9 mouse cellular contexts compared by ENCODE assay signal in genomic region chr5:129534500-129534899, GRCm38 (mm10). TPM values are rescaled to one million over a fixed set of nuclear protein-coding genes. Genes with fewer than 3 reads are reported as not detected.
DNase-seq lines count a peak whose midpoint lies in the region; ATAC-seq and TF ChIP-seq lines count a peak whose summit lies in the region.
"Had no signal": no experiment of that assay in that cellular context is flagged by ENCODE, and none has a peak within 500 bp of the region (broad histone marks: within the 10 kb centered on the region; RNA-seq: fewer than 3 reads in every experiment).

No protein-coding gene starts in this region.

- no peak for TF ChIP-seq POLR2A in lung, adult 2 months (IDR thresholded peaks at IDR 0.05; ENCODE audit: borderline replicate concordance, extremely low read depth, low read depth, low read length)

- intact Hi-C loops in heart, postnatal 14 days (cut with DNase I), result no loop called here

- no peak for ATAC-seq in forebrain, embryonic 15.5 days (replicated peaks)
- no peak for ATAC-seq in forebrain, embryonic 13.5 days
- ATAC-seq in granulocyte monocyte progenitor cell, adult 5-6 weeks (replicated peaks; ENCODE audit: poor library complexity, severe bottlenecking), result no peak
- ATAC-seq in hindbrain, embryonic 14.5 days (ENCODE audit: low FRiP score), result no peak

- no peaks in the 10 kb centered on the region for H3K9me3 ChIP-seq in forebrain, embryonic 15.5 days
- H3K9me3 ChIP-seq in forebrain, embryonic 13.5 days (replicated peaks), result no peaks in the 10 kb centered on the region
- no peaks in the 10 kb centered on the region for H3K9me3 ChIP-seq in midbrain, embryonic 10.5 days (replicated peaks)
- H3K9me3 ChIP-seq in hindbrain, embryonic 14.5 days (ENCODE audit: control insufficient read depth, low read length), result no peaks in the 10 kb centered on the region

- no peaks in the 10 kb centered on the region for H3K27me3 ChIP-seq in forebrain, embryonic 15.5 days
- no peaks in the 10 kb centered on the region for H3K27me3 ChIP-seq in forebrain, embryonic 13.5 days
- H3K27me3 ChIP-seq in midbrain, embryonic 10.5 days (ENCODE audit: low read depth, poor library complexity, severe bottlenecking), result no peaks in the 10 kb centered on the region
- H3K27me3 ChIP-seq in hindbrain, embryonic 14.5 days (ENCODE audit: control insufficient read depth, insufficient read depth, low read length), result no peaks in the 10 kb centered on the region

- no peak overlapping the region for H3K9ac ChIP-seq in forebrain, embryonic 15.5 days (replicated peaks)
- H3K9ac ChIP-seq in forebrain, embryonic 13.5 days, result no peak overlapping the region
- H3K9ac ChIP-seq in hindbrain, embryonic 14.5 days, result no peak overlapping the region

- no peak for TF ChIP-seq CTCF in lung, adult 2 months (IDR thresholded peaks at IDR 0.05; ENCODE audit: insufficient read depth, low read length)

- no peaks in the 10 kb centered on the region for H3K4me1 ChIP-seq in forebrain, embryonic 15.5 days
- no peaks in the 10 kb centered on the region for H3K4me1 ChIP-seq in forebrain, embryonic 13.5 days
- H3K4me1 ChIP-seq in lung, adult 2 months (ENCODE audit: control insufficient read depth, insufficient read depth, low read length), result no peaks in the 10 kb centered on the region
- H3K4me1 ChIP-seq in midbrain, embryonic 10.5 days, result no peaks in the 10 kb centered on the region
- H3K4me1 ChIP-seq in hindbrain, embryonic 14.5 days (replicated peaks; ENCODE audit: control insufficient read depth, insufficient read depth, low read length), result no peaks in the 10 kb centered on the region

- H3K36me3 ChIP-seq in forebrain, embryonic 15.5 days, result peaks cover 9% of the 10 kb centered on the region
- H3K36me3 ChIP-seq in forebrain, embryonic 13.5 days (ENCODE audit: poor library complexity, severe bottlenecking), result peaks cover 68% of the 10 kb centered on the region
- H3K36me3 ChIP-seq in midbrain, embryonic 10.5 days, result peaks cover 87% of the 10 kb centered on the region
- peaks cover 31% of the 10 kb centered on the region for H3K36me3 ChIP-seq in hindbrain, embryonic 14.5 days (replicated peaks; ENCODE audit: control insufficient read depth, insufficient read depth)

- peak overlapping the region; percentile 61 for H3K27ac ChIP-seq in forebrain, embryonic 15.5 days (replicated peaks)
- H3K27ac ChIP-seq in forebrain, embryonic 13.5 days, result no peak overlapping the region
- no peak overlapping the region for H3K27ac ChIP-seq in midbrain, embryonic 10.5 days (replicated peaks)
- no peak overlapping the region for H3K27ac ChIP-seq in hindbrain, embryonic 14.5 days
- H3K27ac ChIP-seq: kidney, postnatal 0 days had no signal

- DNase-seq in cerebellum, adult 8-10 months, result peak; percentile 44
- DNase-seq in heart, postnatal 14 days, result peak; percentile 38 to 42
- DNase-seq in lung, adult 2 months, result peak; percentile 26
- no peak for DNase-seq in midbrain, embryonic 10.5 days (ENCODE audit: low spot score)
- no peak for DNase-seq in hindbrain, embryonic 14.5 days (ENCODE audit: low spot score)

- 55% methylated on average over 2 of the region's 2 CpGs for WGBS in forebrain, embryonic 15.5 days
- WGBS in forebrain, embryonic 13.5 days, result 87% methylated on average over 2 of the region's 2 CpGs
- WGBS in lung, adult 2 months, result 55% methylated on average over 2 of the region's 2 CpGs
- 88% methylated on average over 2 of the region's 2 CpGs for WGBS in midbrain, embryonic 10.5 days
- 91% methylated on average over 2 of the region's 2 CpGs for WGBS in hindbrain, embryonic 14.5 days

- H3K4me3 ChIP-seq in forebrain, embryonic 15.5 days, result no peak overlapping the region
- no peak overlapping the region for H3K4me3 ChIP-seq in forebrain, embryonic 13.5 days
- no peak overlapping the region for H3K4me3 ChIP-seq in lung, adult 2 months (replicated peaks; ENCODE audit: extremely low read depth, low read depth, low read length)
- H3K4me3 ChIP-seq in midbrain, embryonic 10.5 days, result no peak overlapping the region
- no peak overlapping the region for H3K4me3 ChIP-seq in hindbrain, embryonic 14.5 days (replicated peaks; ENCODE audit: low read length)

- H3K4me2 ChIP-seq in forebrain, embryonic 15.5 days (replicated peaks), result no peak overlapping the region
- no peak overlapping the region for H3K4me2 ChIP-seq in forebrain, embryonic 13.5 days
- no peak overlapping the region for H3K4me2 ChIP-seq in hindbrain, embryonic 14.5 days (replicated peaks)

RNA-seq across cellular contexts. Expression of gene Sfswap, which starts 33.5 kb away (rescaled TPM):
- 61.0 and 61.7 TPM in 2 replicates for polyA plus RNA-seq in forebrain, embryonic 15.5 days (2015; fragmentation: Nextera tagmentation; extraction: Ambion mirVana)
- 53.5 and 54.5 TPM in 2 replicates for polyA plus RNA-seq in forebrain, embryonic 13.5 days (2015; fragmentation: Nextera tagmentation; extraction: Ambion mirVana)
- total RNA-seq in heart, postnatal 14 days (2021), result 10 to 100 TPM; 46.9 to 47.3 TPM
- 74.8 and 83.4 TPM in 2 replicates for polyA plus RNA-seq in lung, adult 2 months (2012; rRNA removed)
- total RNA-seq in granulocyte monocyte progenitor cell, adult 5-6 weeks (2014; fragmentation: Nextera tagmentation), result 75.3 and 87.2 TPM in 2 replicates
- 67.2 and 72.7 TPM in 2 replicates for total RNA-seq in granulocyte monocyte progenitor cell, adult 5-6 weeks (2017)
- 35.1 and 40.8 TPM in 2 replicates for polyA plus RNA-seq in midbrain, embryonic 10.5 days (2016; fragmentation: Nextera tagmentation; extraction: Ambion mirVana)
- polyA plus RNA-seq in hindbrain, embryonic 14.5 days (2014; fragmentation: Nextera tagmentation; extraction: Ambion mirVana), result 52.4 and 58.3 TPM in 2 replicates

RNA-seq across cellular contexts. Expression of gene Mmp17, which starts 49.5 kb away (rescaled TPM):
- polyA plus RNA-seq in forebrain, embryonic 15.5 days (2015; fragmentation: Nextera tagmentation; extraction: Ambion mirVana), result 17.9 and 20.2 TPM in 2 replicates
- 8.6 and 10.5 TPM in 2 replicates for polyA plus RNA-seq in forebrain, embryonic 13.5 days (2015; fragmentation: Nextera tagmentation; extraction: Ambion mirVana)
- total RNA-seq in heart, postnatal 14 days (2021), result 1 to 10 TPM; 1.7 to 2.4 TPM
- polyA plus RNA-seq in lung, adult 2 months (2012; rRNA removed), result 2.6 and 3.4 TPM in 2 replicates
- total RNA-seq in granulocyte monocyte progenitor cell, adult 5-6 weeks (2014; fragmentation: Nextera tagmentation), result not detected in 2 replicates
- total RNA-seq in granulocyte monocyte progenitor cell, adult 5-6 weeks (2017), result 1.5 TPM in 1 of 2 replicates, not detected in the other
- 3.7 and 5.1 TPM in 2 replicates for polyA plus RNA-seq in midbrain, embryonic 10.5 days (2016; fragmentation: Nextera tagmentation; extraction: Ambion mirVana)
- 7.3 and 11.8 TPM in 2 replicates for polyA plus RNA-seq in hindbrain, embryonic 14.5 days (2014; fragmentation: Nextera tagmentation; extraction: Ambion mirVana)

Comparison
In these comparisons a context has a peak if more than half of its experiments do, and no peak if none do; other contexts are left out.
1. DNase-seq: peak in cerebellum, adult 8-10 months (single experiment), heart, postnatal 14 days (2 of 2) and lung, adult 2 months (single experiment); none in midbrain, embryonic 10.5 days (single experiment) and hindbrain, embryonic 14.5 days (single experiment).